Mouse (Mus musculus) heart, embryonic 10.5 days (tissue): ENCODE data around the gene Nrip1. TPM values are rescaled to one million over a fixed set of nuclear protein-coding genes. Genes with fewer than 3 reads are reported as not detected.
A peak's percentile ranks its signal among the peaks of the same experiment; 100 is the strongest.

Experiments used
- DNase-seq: peaks from one replicate; pipeline ENCODE4 v3.0.0-alpha.2; 2017; ENCODE audit warnings: low spot score
- H3K27ac ChIP-seq: fragments of 300-500 bp; sonication (generic); 2 replicates; pipeline ENCODE4 v1.5.1; 2016; ENCODE audit warnings: mild to moderate bottlenecking
- H3K27me3 ChIP-seq: fragments of 300-500 bp; sonication (generic); 2 replicates; pipeline ENCODE4 v1.6.1; 2016; ENCODE audit warnings: mild to moderate bottlenecking; ENCODE audit not compliant: poor library complexity, insufficient read depth, severe bottlenecking
- H3K36me3 ChIP-seq: fragments of 300-500 bp; sonication (generic); 2 replicates; pipeline ENCODE4 v1.6.1; 2016; ENCODE audit warnings: mild to moderate bottlenecking, moderate library complexity
- H3K4me1 ChIP-seq: fragments of 300-500 bp; sonication (generic); 2 replicates; pipeline ENCODE4 v1.6.1; 2016; ENCODE audit warnings: mild to moderate bottlenecking
- H3K4me3 ChIP-seq: fragments of 300-500 bp; sonication (generic); 2 replicates; pipeline ENCODE4 v1.5.1; 2016; ENCODE audit warnings: mild to moderate bottlenecking, moderate library complexity
- H3K9me3 ChIP-seq: fragments of 300-500 bp; sonication (generic); 2 replicates; pipeline ENCODE4 v1.6.1; 2016; ENCODE audit warnings: mild to moderate bottlenecking, moderate library complexity
- WGBS: fragments of 180-500 bp; shearing (Covaris S2); methylation state at CpG from one replicate; pipeline ENCODE4 v1.1.7; 2016; 5-methylcytosine and 5-hydroxymethylcytosine counted together
- polyA plus RNA-seq: library from polyadenylated mRNA; unstranded; fragments of >200 nt; fragmentation: Nextera tagmentation; extraction: Ambion mirVana; gene quantifications from 2 replicates; pipeline ENCODE4 v1.2.1, GENCODE M21; 2016

Nrip1 gene
- polyA plus RNA-seq, 1 experiment from 2014 or later, result 31.2 TPM

- H3K36me3 ChIP-seq, result peaks cover 14% of the 10 kb centered on the region; the same call in 1 of the 2 replicates
These were observed 37.7 kb downstream of the Nrip1 start for GRCm38 (mm10) chr16:76335913-76336312.

GRCm38 (mm10) chr16:76332127-76332526, 41.5 kb downstream of the Nrip1 start:
- Histone ChIP-seq H3K9me3 (no peaks in the 10 kb centered on the region), H3K27me3 (no peaks in the 10 kb centered on the region), H3K36me3 (peaks cover 6% of the 10 kb centered on the region; the same call in 1 of the 2 replicates), H3K27ac (no peak overlapping the region), H3K4me1 (0 out of 2 replicates have a peak, but pooled peaks cover 6% of the 10 kb centered on the region), H3K4me3 (no peak overlapping the region)
- DNase-seq, result peak; percentile 48
- WGBS, result 76% methylated on average over 7 of the region's 7 CpGs

More at GRCm38 (mm10) chr16:76335913-76336312, 37.7 kb downstream of the Nrip1 start:
- no peak overlapping the region for H3K27ac ChIP-seq
- 79% methylated on average over 6 of the region's 6 CpGs for WGBS
- H3K9me3 ChIP-seq, result no peaks in the 10 kb centered on the region
- no peak for DNase-seq
- H3K4me1 ChIP-seq, result no peaks in the 10 kb centered on the region
- no peaks in the 10 kb centered on the region for H3K27me3 ChIP-seq
- no peak overlapping the region for H3K4me3 ChIP-seq

DNA sequence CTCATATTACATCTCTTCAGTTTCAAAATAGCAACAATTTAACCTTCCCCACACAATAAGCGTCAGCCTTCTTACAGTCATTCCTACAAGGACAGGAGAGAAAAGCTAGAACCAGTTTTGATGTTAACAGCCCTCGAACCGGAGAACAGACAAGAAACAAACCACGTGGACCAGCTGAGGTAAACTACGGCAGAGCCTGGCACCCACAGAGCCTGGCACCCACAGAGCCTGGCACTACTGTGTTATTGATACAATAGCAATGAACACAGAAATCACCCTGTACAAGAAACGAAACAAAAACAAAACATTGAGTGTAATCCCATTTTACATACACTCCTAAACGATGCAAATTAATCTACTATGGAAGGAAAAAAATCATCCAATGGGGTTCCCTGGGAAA, 42.4 kb downstream of the Nrip1 start:
- Histone ChIP-seq H3K36me3 (0 out of 2 replicates have a peak, but pooled peaks cover 1% of the 10 kb centered on the region), H3K27me3 (no peaks in the 10 kb centered on the region), H3K4me1 (0 out of 2 replicates have a peak, but pooled peaks cover 6% of the 10 kb centered on the region), H3K9me3 (no peaks in the 10 kb centered on the region), H3K4me3 (no peak overlapping the region), H3K27ac (no peak overlapping the region)
- DNase-seq, result peak; percentile 58
- WGBS, result 77% methylated on average over 7 of the region's 7 CpGs

DNA sequence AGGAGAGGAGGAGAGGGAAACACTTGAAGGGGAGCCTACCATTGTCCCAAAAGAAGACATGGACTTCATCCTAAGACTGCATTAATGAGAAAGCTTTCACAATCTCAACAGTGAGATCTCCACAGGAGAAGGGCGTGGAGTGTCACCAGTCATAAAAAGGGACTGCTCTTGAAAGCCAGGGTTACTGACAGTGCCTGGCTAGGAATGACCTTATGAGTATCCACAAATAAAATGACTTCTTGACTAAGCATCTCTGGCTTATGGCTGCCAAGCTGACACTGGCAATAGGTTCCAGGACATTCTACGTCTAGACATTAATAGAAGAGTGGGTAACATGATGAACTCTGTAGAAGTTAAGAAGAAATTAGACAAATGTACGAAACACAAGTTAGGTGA, 48.3 kb downstream of the Nrip1 start:
- H3K27ac ChIP-seq, result no peak overlapping the region
- DNase-seq, result no peak
- WGBS, result 90% methylated on average over 3 of the region's 3 CpGs
- no peaks in the 10 kb centered on the region for H3K9me3 ChIP-seq
- H3K4me1 ChIP-seq, result peaks cover 33% of the 10 kb centered on the region
- H3K4me3 ChIP-seq, result no peak overlapping the region
- no peaks in the 10 kb centered on the region for H3K27me3 ChIP-seq
- 0 out of 2 replicates have a peak, but pooled peaks cover 1% of the 10 kb centered on the region for H3K36me3 ChIP-seq

DNA sequence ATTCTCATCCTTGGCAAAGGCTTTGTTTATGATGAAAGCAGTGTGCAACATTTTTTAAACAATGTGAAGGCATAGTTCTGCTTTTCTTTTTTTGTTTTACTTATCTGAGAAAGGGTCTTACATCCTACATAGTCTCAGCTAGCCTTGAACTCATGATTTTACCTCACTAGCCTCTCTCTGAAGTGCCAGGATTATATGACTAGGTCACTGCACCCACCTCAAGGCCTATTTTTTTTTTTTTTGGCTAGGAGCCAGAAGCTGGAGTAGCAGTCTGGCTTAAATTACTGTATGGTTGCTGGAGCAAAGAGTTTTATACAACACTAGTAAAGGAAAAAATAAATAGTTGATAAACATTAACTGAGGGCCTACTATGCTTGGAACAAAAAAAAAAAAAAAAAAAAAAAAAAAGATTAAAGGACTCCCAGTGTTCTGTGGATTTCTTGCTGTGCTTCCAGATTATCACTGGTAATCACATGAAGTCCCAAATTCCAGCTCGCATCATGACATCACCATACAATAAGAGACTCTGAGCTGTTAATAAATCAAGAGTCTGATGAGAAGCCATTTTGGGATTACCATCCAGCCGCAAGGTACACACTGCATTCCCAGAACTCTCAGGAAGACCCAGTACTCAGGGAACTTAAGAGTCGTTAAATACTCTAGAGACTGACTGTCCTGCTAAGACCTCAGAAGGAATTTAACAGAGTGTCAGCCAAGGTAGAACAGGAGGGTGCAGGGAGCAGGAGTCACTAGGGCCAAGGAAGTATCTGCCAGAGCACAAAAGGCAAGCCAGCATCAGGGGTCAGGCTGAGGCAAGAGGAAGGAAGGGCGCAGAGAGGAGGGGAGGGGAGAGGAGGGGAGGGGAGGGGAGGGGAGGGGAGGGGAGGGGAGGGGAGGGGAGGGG, 49.0 kb downstream of the Nrip1 start:
- H3K9me3 ChIP-seq, result no peaks in the 10 kb centered on the region
- peaks cover 36% of the 10 kb centered on the region for H3K4me1 ChIP-seq
- 0 out of 2 replicates have a peak, but pooled peaks cover 1% of the 10 kb centered on the region for H3K36me3 ChIP-seq
- no peak for DNase-seq
- H3K27ac ChIP-seq, result no peak overlapping the region
- no peaks in the 10 kb centered on the region for H3K27me3 ChIP-seq
- 72% methylated on average over 3 of the region's 4 CpGs for WGBS
- no peak overlapping the region for H3K4me3 ChIP-seq

GRCm38 (mm10) chr16:76323594-76324307, 49.9 kb downstream of the Nrip1 start:
- H3K27ac ChIP-seq, result peak overlapping the region; percentile 29; the same call in 1 of the 2 replicates

GRCm38 (mm10) chr16:76323141-76323540, 50.5 kb downstream of the Nrip1 start:
- Histone ChIP-seq H3K4me1 (peaks cover 41% of the 10 kb centered on the region), H3K4me3 (no peak overlapping the region), H3K27me3 (no peaks in the 10 kb centered on the region), H3K9me3 (no peaks in the 10 kb centered on the region), H3K27ac (peak overlapping the region; percentile 29; the same call in 1 of the 2 replicates), H3K36me3 (no peaks in the 10 kb centered on the region)
- DNase-seq, result no peak
- WGBS, result 87% methylated on average over 2 of the region's 2 CpGs

More at GRCm38 (mm10) chr16:76323594-76324307, 49.9 kb downstream of the Nrip1 start:
- peak; percentile 89 for DNase-seq
- no peaks in the 10 kb centered on the region for H3K27me3 ChIP-seq
- H3K9me3 ChIP-seq, result no peaks in the 10 kb centered on the region
- H3K4me1 ChIP-seq, result peaks cover 36% of the 10 kb centered on the region
- WGBS, result 61% methylated on average over 4 of the region's 4 CpGs
- H3K36me3 ChIP-seq, result no peaks in the 10 kb centered on the region
- no peak overlapping the region for H3K4me3 ChIP-seq

GRCm38 (mm10) chr16:76321527-76322165, 52.0 kb downstream of the Nrip1 start:
- Histone ChIP-seq H3K4me3 (0 out of 2 replicates have a peak overlapping the region, but pooled peaks have one; percentile 1), H3K36me3 (no peaks in the 10 kb centered on the region), H3K9me3 (no peaks in the 10 kb centered on the region), H3K27ac (peak overlapping the region; percentile 82), H3K27me3 (no peaks in the 10 kb centered on the region), H3K4me1 (peaks cover 41% of the 10 kb centered on the region)
- DNase-seq, result no peak
- WGBS, result 11% methylated on average over 11 of the region's 11 CpGs

DNA sequence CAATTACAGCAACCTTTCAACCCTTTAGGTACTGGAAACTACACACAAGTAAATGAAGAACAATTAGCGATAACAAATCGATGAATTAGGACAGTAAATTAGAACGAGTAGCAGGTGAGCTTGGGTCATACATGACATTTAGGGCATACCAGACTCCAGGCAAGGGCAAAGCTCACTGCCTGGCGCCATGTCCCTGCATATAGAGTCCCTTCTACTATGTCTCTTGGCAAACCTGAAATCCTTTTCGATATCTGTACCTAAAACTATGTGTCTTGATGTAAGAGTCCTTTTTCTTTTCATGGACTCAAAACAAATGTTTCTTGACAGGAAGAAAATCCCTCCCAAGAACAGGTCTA, 53.5 kb downstream of the Nrip1 start:
- peaks cover 41% of the 10 kb centered on the region for H3K4me1 ChIP-seq
- no peaks in the 10 kb centered on the region for H3K27me3 ChIP-seq
- no peak overlapping the region for H3K4me3 ChIP-seq
- no peaks in the 10 kb centered on the region for H3K9me3 ChIP-seq
- 71% methylated on average over 5 of the region's 5 CpGs for WGBS
- H3K36me3 ChIP-seq, result no peaks in the 10 kb centered on the region
- peak overlapping the region; percentile 37; the same call in 1 of the 2 replicates for H3K27ac ChIP-seq
- DNase-seq, result no peak

DNA sequence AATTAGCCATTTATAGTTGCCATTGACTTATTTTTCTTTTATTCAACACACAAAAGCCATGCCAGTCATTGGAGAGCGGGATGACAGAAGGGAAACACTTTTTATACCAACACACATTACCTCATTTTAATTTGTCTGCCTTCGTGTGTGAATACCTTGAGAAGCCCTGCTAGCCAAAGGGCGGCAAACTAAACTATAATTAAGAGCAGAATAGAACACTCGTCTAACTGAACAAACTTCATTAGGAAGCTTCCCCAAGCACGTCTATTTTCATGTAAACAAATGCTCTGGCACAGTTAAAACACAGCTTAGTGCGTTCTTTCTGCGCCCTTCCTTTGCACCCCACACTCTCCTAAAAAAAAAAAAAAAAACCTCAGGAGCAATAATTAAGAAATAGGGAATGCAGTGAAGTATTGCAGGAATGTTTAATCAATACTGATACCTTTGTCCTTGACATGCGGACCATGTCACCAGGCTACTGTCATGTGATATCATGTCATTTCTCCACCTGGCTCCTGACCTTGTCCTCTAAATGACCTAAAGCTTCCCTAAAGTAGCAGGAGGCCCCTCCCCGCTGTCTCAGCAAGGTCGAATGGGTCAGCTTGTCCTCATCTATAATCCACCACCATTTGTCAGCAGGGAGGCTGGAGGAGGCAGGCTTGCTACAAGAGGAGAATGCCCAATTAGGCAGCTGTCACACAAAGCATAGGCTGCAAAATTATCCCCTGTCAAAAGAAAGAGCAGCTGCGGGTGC, 54.1 kb downstream of the Nrip1 start:
- WGBS, result 58% methylated on average over 11 of the region's 11 CpGs
- no peak for DNase-seq
- no peak overlapping the region for H3K4me3 ChIP-seq
- H3K36me3 ChIP-seq, result no peaks in the 10 kb centered on the region
- peaks cover 38% of the 10 kb centered on the region for H3K4me1 ChIP-seq
- H3K27ac ChIP-seq, result peak overlapping the region; percentile 37; the same call in 1 of the 2 replicates
- no peaks in the 10 kb centered on the region for H3K9me3 ChIP-seq
- no peaks in the 10 kb centered on the region for H3K27me3 ChIP-seq

DNA sequence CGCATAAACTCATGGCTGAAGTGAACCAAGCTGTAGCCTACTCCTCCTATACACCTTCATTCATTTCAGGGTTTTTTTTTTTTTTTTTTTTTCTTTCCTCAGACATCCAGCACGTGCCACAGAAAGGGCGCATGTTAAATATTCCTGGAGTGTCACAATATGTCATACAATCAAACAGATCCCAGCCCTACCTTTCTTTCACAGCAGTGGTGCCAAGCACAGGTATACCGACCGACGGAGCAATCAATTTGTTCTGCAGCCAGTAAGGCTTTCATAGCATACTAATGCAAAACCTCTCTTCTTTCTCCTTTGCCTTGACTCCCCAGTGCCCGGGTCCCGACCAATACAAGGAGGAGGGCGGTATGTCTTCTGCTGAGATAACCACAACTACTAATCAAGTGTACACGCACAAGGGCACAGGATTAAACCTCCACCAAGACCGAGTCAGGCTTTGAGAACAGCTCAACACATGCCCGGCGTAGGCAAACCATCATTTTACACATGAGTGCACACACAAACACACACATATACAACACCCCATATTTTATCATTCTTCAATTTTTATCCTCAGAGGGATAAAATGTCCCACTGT, 55.2 kb downstream of the Nrip1 start:
- Histone ChIP-seq H3K27me3 (no peaks in the 10 kb centered on the region), H3K9me3 (no peaks in the 10 kb centered on the region), H3K4me3 (no peak overlapping the region), H3K4me1 (peaks cover 41% of the 10 kb centered on the region), H3K36me3 (no peaks in the 10 kb centered on the region), H3K27ac (no peak overlapping the region)
- WGBS, result 76% methylated on average over 13 of the region's 13 CpGs
- no peak for DNase-seq
